Mouse (Mus musculus): Measurements from ENCODE around the gene Ctf2. TPM values are rescaled to one million over a fixed set of nuclear protein-coding genes. Genes with fewer than 3 reads are reported as not detected.

The Ctf2 gene
- total and polyA plus RNA-seq, 3 experiments, result 0.36 TPM; not detected in 2

DNA sequence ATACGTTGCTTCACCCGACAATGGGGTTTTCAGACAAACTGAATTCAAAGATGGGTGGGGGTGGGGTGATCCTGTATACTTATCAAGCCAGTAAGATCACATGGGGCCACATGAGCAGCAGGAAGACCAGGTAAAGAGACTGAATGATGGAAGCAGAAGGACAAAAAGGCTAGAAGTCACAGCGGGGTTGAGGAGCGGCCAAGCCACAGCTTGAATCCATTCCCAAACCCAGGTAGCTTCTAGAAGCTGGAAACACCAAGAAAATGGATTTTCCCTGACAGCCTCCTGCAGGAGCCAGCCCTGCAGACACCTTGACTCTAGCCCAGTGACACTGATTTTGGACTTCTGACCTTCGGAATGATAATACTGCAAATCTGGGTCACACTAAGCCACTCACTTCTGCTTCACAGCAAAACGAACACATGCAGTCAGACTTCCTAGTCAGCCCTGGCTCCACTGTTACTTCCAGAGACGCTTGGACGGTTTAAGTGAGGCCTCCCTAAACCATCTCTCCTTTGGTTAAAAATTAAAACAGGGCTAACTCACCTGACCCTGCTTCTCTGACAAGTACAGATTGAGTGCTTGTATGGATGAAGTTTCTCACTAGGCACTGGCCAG lies 28.3 kb downstream of the Ctf2 start:
- Histone ChIP-seq H3K27ac (ENCODE audit: insufficient read depth, low read depth) (no peak overlapping the region), H3K27me3 (replicated peaks) (no peaks in the 10 kb centered on the region), H3K79me2 (replicated peaks; ENCODE audit: control insufficient read depth, extremely low read depth, insufficient read depth, poor library complexity, severe bottlenecking) (no peaks in the 10 kb centered on the region), H3K36me3 (replicated peaks in 1 of 2; ENCODE audit: control insufficient read depth in 1 of 2, insufficient read depth in 1 of 2, low read length in 1 of 2) (peaks cover 16 to 60% of the 10 kb centered on the region in 2 experiments), H3K9me3 (replicated peaks; ENCODE audit: low read length) (no peaks in the 10 kb centered on the region), H3K4me3 (replicated peaks in 1 of 3; ENCODE audit: low read depth in 2 of 3, low read length in 2 of 3, poor library complexity in 1 of 3) (no peak overlapping the region), H3K4me1 (ENCODE audit: control insufficient read depth in 1 of 2, insufficient read depth in 2 of 2) (peaks cover 7 to 42% of the 10 kb centered on the region in 2 experiments), H3K4me2 (ENCODE audit: insufficient read depth, low read depth, poor library complexity, severe bottlenecking) (no peak overlapping the region), H3K9ac (ENCODE audit: insufficient read depth, low read depth) (no peak overlapping the region)
- dilution Hi-C loops (cut with MboI; ENCODE audit: extremely low pct_ligation_motif_present, extremely low pct_unique_long_range_greater_than_20kb, low sequenced_read_pairs) (no loop called here), in situ Hi-C loops (cut with MboI; ENCODE audit: low pct_ligation_motif_present, low pct_unique_long_range_greater_than_20kb, low sequenced_read_pairs) (no loop called here)
- DNase-seq (ENCODE audit: extremely low read depth), result no peak
- no peak for TF ChIP-seq MEF2A (IDR thresholded peaks at IDR 0.05; ENCODE audit: borderline replicate concordance, low read depth, low read length)
- TF ChIP-seq TCF12 (IDR thresholded peaks at IDR 0.05; ENCODE audit: low read depth, low read length), result no peak
- TF ChIP-seq MAX (IDR thresholded peaks at IDR 0.05; ENCODE audit: low read length), result no peak
- no peak for TF ChIP-seq KAT2A (IDR thresholded peaks at IDR 0.05; ENCODE audit: insufficient replicate concordance, low read length)
- TF ChIP-seq SMC3 (IDR thresholded peaks at IDR 0.05; ENCODE audit: low read depth, low read length), result no peak
- no peak for TF ChIP-seq PAX5 (IDR thresholded peaks at IDR 0.05; ENCODE audit: low read length)
- TF ChIP-seq CHD2 (IDR thresholded peaks at IDR 0.05; ENCODE audit: low read length), result no peak
- TF ChIP-seq CHD1 (IDR thresholded peaks at IDR 0.05; ENCODE audit: low read depth, low read length), result no peak
- TF ChIP-seq JUN (IDR thresholded peaks at IDR 0.05; ENCODE audit: insufficient read depth, low read depth, low read length), result no peak
- no peak for TF ChIP-seq SIN3A (IDR thresholded peaks at IDR 0.05; ENCODE audit: low read length)

DNA sequence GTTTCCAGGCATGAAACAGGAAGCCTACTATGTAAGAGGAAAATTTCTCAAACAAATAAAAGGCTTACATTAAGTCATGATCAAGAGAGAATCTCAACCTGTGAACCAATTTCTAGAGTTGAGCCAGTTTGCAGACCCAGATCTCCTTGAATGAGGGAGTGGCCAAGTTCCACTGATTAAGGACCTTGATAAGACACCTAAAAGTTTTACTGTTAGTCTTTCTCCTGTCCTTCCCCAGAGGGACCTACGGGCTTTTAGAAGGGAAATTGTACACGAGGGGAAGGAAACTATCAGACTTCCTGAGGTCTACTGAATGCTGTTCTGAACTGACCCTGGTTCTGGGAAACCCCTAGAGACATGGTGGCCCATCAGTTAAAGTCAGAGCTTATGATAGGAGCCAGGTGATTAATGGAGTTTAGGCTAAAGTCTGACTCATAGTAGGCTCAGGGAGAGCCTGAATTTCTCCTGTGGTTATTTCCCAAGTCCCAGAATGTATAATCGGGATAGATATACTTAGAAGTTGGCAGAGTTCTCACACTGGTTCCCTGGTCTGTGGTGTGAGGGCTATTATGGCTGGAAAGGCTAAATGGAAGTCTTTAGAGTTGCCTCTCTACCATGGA lies 31.1 kb downstream of the Ctf2 start:
- in situ Hi-C loops (cut with MboI; ENCODE audit: low pct_ligation_motif_present, low pct_unique_long_range_greater_than_20kb, low sequenced_read_pairs) (no loop called here), dilution Hi-C loops (cut with MboI; ENCODE audit: extremely low pct_ligation_motif_present, extremely low pct_unique_long_range_greater_than_20kb, low sequenced_read_pairs) (no loop called here)
- H3K4me3 ChIP-seq (replicated peaks in 1 of 3; ENCODE audit: low read depth in 2 of 3, low read length in 2 of 3, poor library complexity in 1 of 3), result no peak overlapping the region
- TF ChIP-seq TBP (conservative IDR thresholded peaks at IDR 0.05; ENCODE audit: low read depth, low read length) (no peak), ZKSCAN1 (IDR thresholded peaks at IDR 0.05; ENCODE audit: borderline replicate concordance, low read depth, low read length) (no peak), HCFC1 (IDR thresholded peaks at IDR 0.05; ENCODE audit: low read depth, low read length) (no peak), SMC3 (IDR thresholded peaks at IDR 0.05; ENCODE audit: low read depth, low read length) (no peak), RCOR1 (conservative IDR thresholded peaks at IDR 0.05; ENCODE audit: low read depth, low read length) (no peak), RAD21 (IDR thresholded peaks at IDR 0.05; ENCODE audit: low read depth, low read length) (no peak)
- no peak overlapping the region for H3K27ac ChIP-seq (ENCODE audit: insufficient read depth, low read depth)
- peaks cover 10 to 55% of the 10 kb centered on the region in 2 experiments for H3K36me3 ChIP-seq (replicated peaks in 1 of 2; ENCODE audit: control insufficient read depth in 1 of 2, insufficient read depth in 1 of 2, low read length in 1 of 2)
- H3K27me3 ChIP-seq (replicated peaks), result no peaks in the 10 kb centered on the region
- H3K4me1 ChIP-seq (ENCODE audit: control insufficient read depth in 1 of 2, insufficient read depth in 2 of 2), result peaks cover 3 to 34% of the 10 kb centered on the region in 2 experiments; a peak in 2 of 4 replicates
- no peak for DNase-seq (ENCODE audit: extremely low read depth)
- no peak overlapping the region for H3K9ac ChIP-seq (ENCODE audit: insufficient read depth, low read depth)
- no peaks in the 10 kb centered on the region for H3K79me2 ChIP-seq (replicated peaks; ENCODE audit: control insufficient read depth, extremely low read depth, insufficient read depth, poor library complexity, severe bottlenecking)
- H3K4me2 ChIP-seq (ENCODE audit: insufficient read depth, low read depth, poor library complexity, severe bottlenecking), result no peak overlapping the region
- H3K9me3 ChIP-seq (replicated peaks; ENCODE audit: low read length), result no peaks in the 10 kb centered on the region

Measured in CH12.LX (cell line).